In genomic region chr2:152227051-152227481, GRCm38 (mm10) we compare ENCODE assay signal across 8 mouse cellular contexts. TPM values are rescaled to one million over a fixed set of nuclear protein-coding genes. Genes with fewer than 3 reads are reported as not detected.
A peak's percentile ranks its signal among the peaks of the same experiment; 100 is the strongest.
DNase-seq lines count a peak whose midpoint lies in the region; ATAC-seq and TF ChIP-seq lines count a peak whose summit lies in the region.

No protein-coding gene starts in this region.

- H3K27ac ChIP-seq in ES-Bruce4 (ENCODE audit: insufficient read depth, low read length) = peak overlapping the region; percentile 87
- peak overlapping the region; percentile 97 for H3K27ac ChIP-seq in bone marrow, adult 2 months (ENCODE audit: control insufficient read depth, insufficient read depth, low read depth, low read length, poor library complexity)
- peak overlapping the region; percentile 98 for H3K27ac ChIP-seq in embryonic facial prominence, embryonic 15.5 days (replicated peaks)
- peak overlapping the region; percentile 100 for H3K27ac ChIP-seq in heart, embryonic 12.5 days (ENCODE audit: poor library complexity, severe bottlenecking)
- H3K27ac ChIP-seq in lung, embryonic 16.5 days (ENCODE audit: low read length) = peak overlapping the region; percentile 96

- H3K9me3 ChIP-seq in ES-Bruce4 (replicated peaks; ENCODE audit: control insufficient read depth, insufficient read depth, low read length, poor library complexity, severe bottlenecking) = no peaks in the 10 kb centered on the region
- H3K9me3 ChIP-seq in embryonic facial prominence, embryonic 15.5 days (replicated peaks) = no peaks in the 10 kb centered on the region
- H3K9me3 ChIP-seq in heart, embryonic 12.5 days (replicated peaks) = no peaks in the 10 kb centered on the region
- no peaks in the 10 kb centered on the region for H3K9me3 ChIP-seq in lung, embryonic 16.5 days (ENCODE audit: control insufficient read depth, low read length)

- peak; percentile 87 for DNase-seq in kidney, postnatal 10 days
- peak; percentile 47 for DNase-seq in ovary, postnatal 10 days (ENCODE audit: low spot score)
- DNase-seq in thymus, postnatal 25 days = peak; percentile 76

- H3K36me3 ChIP-seq in ES-Bruce4 (ENCODE audit: control insufficient read depth, insufficient read depth, low read length, poor library complexity, severe bottlenecking) = peaks cover 11% of the 10 kb centered on the region
- 0 out of 2 replicates have a peak, but pooled peaks cover 6% of the 10 kb centered on the region for H3K36me3 ChIP-seq in embryonic facial prominence, embryonic 15.5 days
- H3K36me3 ChIP-seq in heart, embryonic 12.5 days = peaks cover 18% of the 10 kb centered on the region
- peaks cover 3% of the 10 kb centered on the region; the same call in 1 of the 2 replicates for H3K36me3 ChIP-seq in lung, embryonic 16.5 days (ENCODE audit: control insufficient read depth, insufficient read depth, low read length)

- H3K27me3 ChIP-seq in ES-Bruce4 (ENCODE audit: control insufficient read depth, insufficient read depth, low read length, poor library complexity, severe bottlenecking) = no peaks in the 10 kb centered on the region
- no peaks in the 10 kb centered on the region for H3K27me3 ChIP-seq in embryonic facial prominence, embryonic 15.5 days
- H3K27me3 ChIP-seq in heart, embryonic 12.5 days (replicated peaks) = no peaks in the 10 kb centered on the region
- no peaks in the 10 kb centered on the region for H3K27me3 ChIP-seq in lung, embryonic 16.5 days (ENCODE audit: control insufficient read depth, insufficient read depth, low read depth, low read length)

- ATAC-seq in embryonic facial prominence, embryonic 15.5 days (ENCODE audit: insufficient number of reproducible peaks, low FRiP score, low TSS enrichment, low read depth) = peak; percentile 86
- peak; percentile 88 for ATAC-seq in heart, embryonic 12.5 days (ENCODE audit: insufficient number of reproducible peaks, low FRiP score)
- peak; percentile 83 for ATAC-seq in lung, embryonic 16.5 days (ENCODE audit: low read depth)

- no peak for TF ChIP-seq CTCF in ES-Bruce4 (IDR thresholded peaks at IDR 0.05; ENCODE audit: low read depth, low read length)
- no peak for TF ChIP-seq CTCF in bone marrow, adult 2 months (IDR thresholded peaks at IDR 0.05; ENCODE audit: control insufficient read depth, insufficient read depth, low read length)

- WGBS in bone marrow, adult 2 months = under 1% methylated on average over 38 of the region's 38 CpGs
- under 1% methylated on average over 38 of the region's 38 CpGs for WGBS in embryonic facial prominence, embryonic 15.5 days
- WGBS in heart, embryonic 12.5 days = under 1% methylated on average over 38 of the region's 38 CpGs
- 0% methylated on average over 38 of the region's 38 CpGs for WGBS in lung, embryonic 16.5 days

- no peak for TF ChIP-seq POLR2A in ES-Bruce4 (IDR thresholded peaks at IDR 0.05; ENCODE audit: insufficient read depth, low read length)
- no peak for TF ChIP-seq POLR2A in bone marrow, adult 2 months (IDR thresholded peaks at IDR 0.05; ENCODE audit: borderline replicate concordance, control insufficient read depth, low read depth, low read length)

- peak overlapping the region; percentile 95 for H3K9ac ChIP-seq in ES-Bruce4 (ENCODE audit: low read depth, poor library complexity, severe bottlenecking)
- peak overlapping the region; percentile 93 for H3K9ac ChIP-seq in embryonic facial prominence, embryonic 15.5 days
- H3K9ac ChIP-seq in heart, embryonic 12.5 days = peak overlapping the region; percentile 99
- peak overlapping the region; percentile 85 for H3K9ac ChIP-seq in lung, embryonic 16.5 days (ENCODE audit: low read length)

- H3K4me1 ChIP-seq in ES-Bruce4 (ENCODE audit: control insufficient read depth, insufficient read depth, low read length) = peaks cover 5% of the 10 kb centered on the region
- peaks cover 2% of the 10 kb centered on the region for H3K4me1 ChIP-seq in bone marrow, adult 2 months (ENCODE audit: control insufficient read depth, insufficient read depth, low read length)
- peaks cover 16% of the 10 kb centered on the region for H3K4me1 ChIP-seq in embryonic facial prominence, embryonic 15.5 days
- H3K4me1 ChIP-seq in heart, embryonic 12.5 days (replicated peaks) = peaks cover 22% of the 10 kb centered on the region
- H3K4me1 ChIP-seq in lung, embryonic 16.5 days (replicated peaks; ENCODE audit: control insufficient read depth, insufficient read depth, low read length) = peaks cover 17% of the 10 kb centered on the region

- H3K4me3 ChIP-seq in ES-Bruce4 (ENCODE audit: low read depth, low read length) = peak overlapping the region; percentile 99
- peak overlapping the region; percentile 99 for H3K4me3 ChIP-seq in bone marrow, adult 2 months (replicated peaks; ENCODE audit: control insufficient read depth, low read depth, low read length)
- H3K4me3 ChIP-seq in embryonic facial prominence, embryonic 15.5 days (replicated peaks) = peak overlapping the region; percentile 91
- H3K4me3 ChIP-seq in heart, embryonic 12.5 days = peak overlapping the region; percentile 99
- peak overlapping the region; percentile 73 for H3K4me3 ChIP-seq in lung, embryonic 16.5 days (ENCODE audit: low read length)

- TF ChIP-seq EP300 in ES-Bruce4 (IDR thresholded peaks at IDR 0.05; ENCODE audit: insufficient read depth, low read depth, low read length) = no peak

- peak overlapping the region; percentile 57 for H3K4me2 ChIP-seq in embryonic facial prominence, embryonic 15.5 days (replicated peaks)
- H3K4me2 ChIP-seq in heart, embryonic 12.5 days = peak overlapping the region; percentile 84
- peak overlapping the region; percentile 78 for H3K4me2 ChIP-seq in lung, embryonic 16.5 days (ENCODE audit: low read depth, low read length)

RNA-seq across cellular contexts. Expression of gene Csnk2a1, which starts 0.4 kb away (rescaled TPM):
- polyA plus RNA-seq in ES-Bruce4 (2011; ENCODE audit: insufficient read depth, insufficient read length, low read depth, missing spikeins) = 258 and 280 TPM in 2 replicates
- polyA plus RNA-seq in bone marrow, adult 2 months (2011; ENCODE audit: insufficient read depth, insufficient read length, low replicate concordance, missing spikeins) = 41.1 and 52.4 TPM in 2 replicates
- 87.0 and 87.5 TPM in 2 replicates for polyA plus RNA-seq in embryonic facial prominence, embryonic 15.5 days (2015; fragmentation: Nextera tagmentation; extraction: Ambion mirVana)
- polyA plus RNA-seq in heart, embryonic 12.5 days (2016; fragmentation: Nextera tagmentation; extraction: Ambion mirVana) = 63.2 and 69.2 TPM in 2 replicates
- 79.4 and 84.4 TPM in 2 replicates for polyA plus RNA-seq in lung, embryonic 16.5 days (2015; fragmentation: Nextera tagmentation; extraction: Ambion mirVana)

Comparison
In these comparisons a context has a peak if more than half of its experiments do, and no peak if none do; other contexts are left out.
1. Peak in every context shown above with its lines: DNase-seq, ATAC-seq, H3K4me3 ChIP-seq and H3K27ac ChIP-seq.